Mouse (Mus musculus): ENCODE measurements around the gene Jakmip3. TPM values are rescaled to one million over a fixed set of nuclear protein-coding genes. Genes with fewer than 3 reads are reported as not detected.

Gene Jakmip3
- polyA plus RNA-seq (2021; fragmentation: Nextera tagmentation) = 5.1 and 6.3 TPM in 2 replicates
- long read RNA-seq, experiment 1, partial matches to known transcripts = 3 of 5 reads
- long read RNA-seq, experiment 1, other reads (novel, unspliced or antisense) = 2 of 5 reads
- long read RNA-seq, experiment 2, partial matches to known transcripts = 1 of 11 reads
- long read RNA-seq, experiment 2, other reads (novel, unspliced or antisense) = 10 of 11 reads

GRCm38 (mm10) chr7:138940612-138941461 is at the start of gene Jakmip3:
Gene Jakmip3 (plus strand): TSS chr7:138940730.

GRCm38 (mm10) chr7:138909277-138910192 is 31.0 kb upstream of the Jakmip3 start, which contains the start of gene Bnip3:
Gene Bnip3 (minus strand): TSS chr7:138909519.

GRCm38 (mm10) chr7:139085629-139086194 is 145.2 kb downstream of the Jakmip3 start, which contains the start of gene Dpysl4:
Gene Dpysl4 (plus strand): TSS chr7:139086001.

Other genes with a start within 250 kb of the Jakmip3 start
- 17.5 and 19.4 TPM in 2 replicates for gene Ppp2r2d, start 94.7 kb upstream of the Jakmip3 start, polyA plus RNA-seq (2021; fragmentation: Nextera tagmentation)
- 35.5 and 39.3 TPM in 2 replicates for gene Mapk1ip1, start 94.5 kb upstream of the Jakmip3 start, polyA plus RNA-seq (2021; fragmentation: Nextera tagmentation)
- 169 and 181 TPM in 2 replicates for gene Bnip3, start 31.2 kb upstream of the Jakmip3 start, polyA plus RNA-seq (2021; fragmentation: Nextera tagmentation)
- 8.6 and 13.6 TPM in 2 replicates for gene Dpysl4, start 145.3 kb downstream of the Jakmip3 start, polyA plus RNA-seq (2021; fragmentation: Nextera tagmentation)